Comparison of ENCODE assay signal across 11 mouse cellular contexts in the genomic region with DNA sequence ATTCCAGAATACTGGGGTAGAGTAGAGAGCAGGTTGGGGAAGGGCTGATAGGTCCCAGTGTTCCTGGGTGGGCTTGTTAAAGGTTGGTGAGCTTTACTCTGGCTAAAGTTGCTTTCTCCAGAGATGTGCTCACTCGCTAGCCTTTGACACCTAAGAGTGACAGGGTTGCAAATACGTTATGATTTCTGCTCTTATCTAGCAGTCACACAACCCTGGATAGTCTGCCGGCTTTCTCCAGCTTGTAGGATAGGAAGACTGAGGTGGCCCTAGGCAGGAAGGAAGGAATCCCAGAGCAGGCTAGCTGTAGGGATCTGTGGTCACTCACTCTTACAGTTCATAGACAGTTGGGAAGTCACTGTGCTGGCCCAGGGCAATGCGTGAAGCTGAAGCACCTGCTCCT.
"Had no signal": no experiment of that assay in that cellular context is flagged by ENCODE, and none has a peak within 500 bp of the region (broad histone marks: within the 10 kb centered on the region; RNA-seq: fewer than 3 reads in every experiment).

No protein-coding gene starts in this region.

- DNase-seq: kidney, adult 9 months; kidney, postnatal 36 days; lung, adult 18-20 months; thymus, adult 18-20 months; thymus, postnatal 14 days had no signal

- H3K9ac ChIP-seq: limb, embryonic 13.5 days; midbrain, embryonic 15.5 days; neural tube, embryonic 12.5 days had no signal

- H3K9me3 ChIP-seq: limb, embryonic 13.5 days; midbrain, embryonic 15.5 days; neural tube, embryonic 12.5 days had no signal

- H3K27ac ChIP-seq: kidney, postnatal 0 days; limb, embryonic 13.5 days; midbrain, embryonic 10.5 days; midbrain, embryonic 15.5 days; neural tube, embryonic 12.5 days had no signal

- H3K4me2 ChIP-seq: limb, embryonic 13.5 days; midbrain, embryonic 15.5 days; neural tube, embryonic 12.5 days had no signal

- H3K4me3 ChIP-seq: limb, embryonic 13.5 days; midbrain, embryonic 10.5 days; midbrain, embryonic 15.5 days; neural tube, embryonic 12.5 days had no signal

- ATAC-seq: intestine, embryonic 16.5 days; midbrain, embryonic 15.5 days had no signal

- H3K27me3 ChIP-seq: limb, embryonic 13.5 days; midbrain, embryonic 15.5 days; neural tube, embryonic 12.5 days had no signal

- H3K4me1 ChIP-seq: limb, embryonic 13.5 days; midbrain, embryonic 10.5 days had no signal
